Mouse (Mus musculus) embryonic facial prominence, embryonic 12.5 days (tissue): Measurements from ENCODE around the gene Keap1. TPM values are rescaled to one million over a fixed set of nuclear protein-coding genes. Genes with fewer than 3 reads are reported as not detected.
"Not testable (repeated sequence)": the region's sequence is repeated elsewhere in the genome, so short reads cannot be mapped to it uniquely, and the experiment has no call there.

Source experiments
- ATAC-seq: fragments of 200-750 bp; cut with Nextera tagmentation; 2 replicates; pipeline ENCODE4 v1.8.0; 2017; ENCODE audit not compliant: insufficient number of reproducible peaks, insufficient read depth, low FRiP score, low TSS enrichment
- H3K27ac ChIP-seq: fragments of 300-500 bp; sonication (generic); 2 replicates; pipeline ENCODE4 v1.5.1; 2016; ENCODE audit warnings: mild to moderate bottlenecking
- H3K27me3 ChIP-seq: fragments of 300-500 bp; sonication (generic); 2 replicates; pipeline ENCODE4 v1.6.1; 2016; ENCODE audit warnings: mild to moderate bottlenecking, moderate library complexity
- H3K36me3 ChIP-seq: fragments of 300-500 bp; sonication (generic); 2 replicates; pipeline ENCODE4 v1.6.1; 2016; ENCODE audit warnings: mild to moderate bottlenecking
- H3K4me1 ChIP-seq: fragments of 300-500 bp; sonication (generic); 2 replicates; pipeline ENCODE4 v1.6.1; 2016
- H3K4me2 ChIP-seq: fragments of 300-500 bp; sonication (generic); replicated peaks from 2 replicates; pipeline ENCODE4 v1.6.1; 2016; ENCODE audit warnings: mild to moderate bottlenecking, moderate library complexity
- H3K4me3 ChIP-seq: fragments of 300-500 bp; sonication (generic); 2 replicates; pipeline ENCODE4 v1.5.1; 2016; ENCODE audit warnings: mild to moderate bottlenecking
- H3K9ac ChIP-seq: fragments of 300-500 bp; sonication (generic); 2 replicates; pipeline ENCODE4 v1.6.1; 2016; ENCODE audit warnings: mild to moderate bottlenecking, moderate library complexity
- H3K9me3 ChIP-seq: fragments of 300-500 bp; sonication (generic); 2 replicates; pipeline ENCODE4 v1.6.1; 2016; ENCODE audit warnings: mild to moderate bottlenecking, moderate library complexity
- WGBS: fragments of 180-500 bp; shearing (Covaris S2); methylation state at CpG from one replicate; pipeline ENCODE4 v1.1.7; 2016; 5-methylcytosine and 5-hydroxymethylcytosine counted together
- polyA plus RNA-seq: library from polyadenylated mRNA; unstranded; fragments of >200 nt; fragmentation: Nextera tagmentation; extraction: Ambion mirVana; gene quantifications from 2 replicates; pipeline ENCODE4 v1.2.1, GENCODE M21; 2016

Keap1 gene
- polyA plus RNA-seq, 1 experiment from 2014 or later = 61.3 TPM

DNA sequence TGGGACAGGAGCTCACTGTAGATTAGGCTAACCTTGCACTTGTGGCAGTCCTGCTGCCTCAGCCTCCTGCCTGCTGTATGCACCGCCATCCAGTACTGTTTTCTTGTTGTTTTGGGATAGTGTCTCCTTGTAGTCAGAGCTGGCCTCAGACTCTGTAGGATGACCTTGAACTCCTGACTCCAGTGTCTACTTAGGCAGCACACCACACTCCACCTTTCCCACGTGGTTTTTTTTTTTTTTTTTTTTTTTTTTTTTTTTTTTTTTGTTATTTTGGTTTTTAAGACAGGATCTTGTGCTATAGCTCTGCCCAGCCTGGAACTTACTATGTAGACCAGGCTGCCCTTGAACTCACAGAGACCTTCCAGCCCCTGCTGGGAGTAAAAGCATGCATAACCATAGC lies 30.5 kb downstream of the Keap1 start:
- Histone ChIP-seq H3K27ac (no peak overlapping the region), H3K9ac (no peak overlapping the region), H3K27me3 (no peaks in the 10 kb centered on the region), H3K9me3 (no peaks in the 10 kb centered on the region), H3K4me1 (0 out of 2 replicates have a peak, but pooled peaks cover 9% of the 10 kb centered on the region), H3K36me3 (0 out of 2 replicates have a peak, but pooled peaks cover 3% of the 10 kb centered on the region), H3K4me3 (no peak overlapping the region), H3K4me2 (no peak overlapping the region)
- ATAC-seq = no peak
- 75% methylated on average over 2 of the region's 2 CpGs for WGBS

DNA sequence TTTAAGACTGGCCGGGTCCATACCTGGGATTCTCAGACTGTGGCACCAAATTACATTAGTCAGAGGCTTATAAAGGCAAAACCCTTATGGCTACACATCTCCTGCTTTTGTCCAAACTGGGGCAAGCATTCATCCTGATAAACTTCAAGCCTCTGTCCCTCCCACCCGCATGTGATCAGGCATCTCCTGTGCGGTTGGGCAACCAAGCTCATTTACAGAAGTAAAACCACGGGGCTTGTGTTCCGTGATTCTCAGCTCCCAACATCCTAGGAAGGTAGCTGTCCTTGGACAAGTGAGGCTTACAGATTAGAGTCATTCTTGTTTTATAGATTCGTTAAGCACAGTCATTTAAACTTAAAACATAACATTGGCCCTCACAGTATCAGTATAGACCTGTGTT lies 32.3 kb downstream of the Keap1 start:
- WGBS = 92% methylated on average over 6 of the region's 6 CpGs
- Histone ChIP-seq H3K4me2 (no peak overlapping the region), H3K36me3 (0 out of 2 replicates have a peak, but pooled peaks cover 3% of the 10 kb centered on the region), H3K4me3 (no peak overlapping the region), H3K4me1 (0 out of 2 replicates have a peak, but pooled peaks cover 9% of the 10 kb centered on the region), H3K27ac (no peak overlapping the region), H3K9me3 (no peaks in the 10 kb centered on the region), H3K9ac (no peak overlapping the region), H3K27me3 (no peaks in the 10 kb centered on the region)
- ATAC-seq = no peak

DNA sequence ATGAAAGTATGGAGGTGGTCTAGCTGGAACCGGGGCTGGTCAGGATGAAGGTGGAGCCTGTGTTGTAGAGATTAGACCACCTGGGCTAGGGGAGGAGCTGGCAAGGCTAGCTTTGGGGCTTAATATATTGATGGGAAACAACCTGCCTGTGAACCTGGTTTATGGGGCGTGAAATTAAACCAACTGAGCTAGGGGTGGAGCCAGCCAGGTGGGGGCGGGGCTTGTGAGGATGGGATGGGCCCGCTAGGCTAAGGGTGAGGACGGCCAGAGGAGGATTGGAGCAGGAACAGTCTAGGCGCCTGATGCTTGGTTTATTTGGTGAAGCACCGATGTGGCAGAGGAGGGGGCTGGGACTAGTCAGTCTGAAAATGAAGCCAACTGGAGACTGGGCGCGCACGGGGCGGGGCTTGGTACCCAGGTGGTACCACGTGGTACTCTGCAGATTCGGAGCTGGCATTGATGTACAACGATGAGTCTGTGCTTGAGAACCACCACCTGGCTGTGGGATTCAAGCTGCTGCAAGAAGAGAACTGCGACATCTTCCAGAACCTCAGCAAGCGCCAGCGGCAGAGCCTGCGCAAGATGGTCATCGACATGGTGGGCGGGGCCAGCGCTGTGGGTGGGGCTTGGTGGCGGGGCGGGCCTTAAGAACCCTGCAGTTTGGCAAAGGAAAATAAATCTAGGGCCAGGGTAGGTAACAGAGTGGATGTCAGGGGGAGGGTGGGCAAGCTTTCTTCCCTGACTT lies 34.5 kb downstream of the Keap1 start:
- Histone ChIP-seq H3K4me2 (peak overlapping the region; percentile 58), H3K36me3 (no peaks in the 10 kb centered on the region), H3K27ac (no peak overlapping the region), H3K4me1 (0 out of 2 replicates have a peak, but pooled peaks cover 9% of the 10 kb centered on the region), H3K9me3 (no peaks in the 10 kb centered on the region), H3K27me3 (no peaks in the 10 kb centered on the region), H3K4me3 (peak overlapping the region; percentile 41), H3K9ac (no peak overlapping the region)
- WGBS = 2% methylated on average over 23 of the region's 23 CpGs
- peak; percentile 70 for ATAC-seq

GRCm38 (mm10) chr9:21204156-21204527 lies 35.0 kb downstream of the Keap1 start:
- H3K27ac ChIP-seq = no peak overlapping the region
- peak overlapping the region; percentile 58; the same call in 1 of the 2 replicates for H3K4me2 ChIP-seq
- H3K9ac ChIP-seq = no peak overlapping the region
- 26% methylated on average over 8 of the region's 8 CpGs for WGBS
- 0 out of 2 replicates have a peak, but pooled peaks cover 9% of the 10 kb centered on the region for H3K4me1 ChIP-seq
- no peaks in the 10 kb centered on the region for H3K27me3 ChIP-seq
- H3K4me3 ChIP-seq = no peak overlapping the region
- H3K9me3 ChIP-seq = no peaks in the 10 kb centered on the region
- ATAC-seq = no peak
- H3K36me3 ChIP-seq = no peaks in the 10 kb centered on the region

DNA sequence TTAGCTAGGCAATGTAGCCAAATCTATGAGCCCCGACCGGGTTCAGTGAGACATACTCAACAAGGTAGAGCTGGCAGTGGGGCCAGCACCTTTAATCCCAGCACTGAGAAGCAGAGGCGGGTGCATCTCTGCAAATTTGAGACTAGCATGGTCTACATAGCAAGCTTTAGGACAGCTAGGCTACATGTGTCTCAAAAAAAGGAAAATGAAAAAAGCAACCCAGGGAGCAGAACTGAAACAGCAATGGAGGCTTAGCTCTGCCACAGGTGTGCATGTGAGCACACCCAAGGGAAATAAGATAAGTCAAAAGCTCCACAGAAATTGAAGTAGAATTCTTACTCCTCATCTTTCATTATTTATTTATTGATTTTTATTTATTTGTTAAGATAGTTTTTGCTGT lies 40.2 kb downstream of the Keap1 start:
- H3K9ac ChIP-seq = no peak overlapping the region
- H3K9me3 ChIP-seq = no peaks in the 10 kb centered on the region
- no peak for ATAC-seq
- no peak overlapping the region for H3K4me2 ChIP-seq
- H3K27me3 ChIP-seq = no peaks in the 10 kb centered on the region
- peaks cover 30% of the 10 kb centered on the region for H3K4me1 ChIP-seq
- H3K27ac ChIP-seq = no peak overlapping the region
- 78% methylated on average over 3 of the region's 3 CpGs for WGBS
- H3K4me3 ChIP-seq = no peak overlapping the region
- no peaks in the 10 kb centered on the region for H3K36me3 ChIP-seq

DNA sequence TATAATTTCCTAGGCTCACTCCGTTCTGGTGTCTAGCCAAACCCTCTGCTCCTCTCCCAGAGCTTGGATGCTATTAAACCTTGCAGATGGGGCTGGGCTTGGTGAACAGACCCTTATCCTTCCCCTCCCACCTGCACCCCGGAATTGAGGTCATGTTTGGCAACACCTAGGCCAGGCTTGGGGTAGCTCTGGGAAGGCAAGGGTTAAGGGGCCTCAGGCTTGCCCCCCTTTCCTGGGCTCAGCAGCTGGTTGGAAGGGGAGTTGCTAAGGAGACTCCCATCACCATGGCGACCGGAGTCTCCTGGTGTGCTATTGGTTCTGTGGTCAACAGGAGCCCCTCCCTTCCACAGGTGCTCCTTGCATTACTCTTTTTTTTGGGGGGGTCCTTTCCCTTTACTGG lies 41.2 kb downstream of the Keap1 start:
- Histone ChIP-seq H3K36me3 (no peaks in the 10 kb centered on the region), H3K4me2 (peak overlapping the region; percentile 50), H3K4me1 (peaks cover 30% of the 10 kb centered on the region), H3K9me3 (no peaks in the 10 kb centered on the region), H3K27me3 (no peaks in the 10 kb centered on the region), H3K9ac (no peak overlapping the region), H3K27ac (no peak overlapping the region), H3K4me3 (0 out of 2 replicates have a peak overlapping the region, but pooled peaks have one; percentile 13)
- ATAC-seq = no peak; the same call in 1 of the 2 replicates
- 17% methylated on average over 4 of the region's 4 CpGs for WGBS

- 37% methylated on average over 19 of the region's 19 CpGs for WGBS
- Histone ChIP-seq H3K4me1 (peaks cover 30% of the 10 kb centered on the region), H3K9ac (peak overlapping the region; percentile 45; the same call in 1 of the 2 replicates), H3K4me2 (peak overlapping the region; percentile 50), H3K27me3 (no peaks in the 10 kb centered on the region), H3K36me3 (no peaks in the 10 kb centered on the region), H3K9me3 (no peaks in the 10 kb centered on the region), H3K27ac (no peak overlapping the region), H3K4me3 (peak overlapping the region; percentile 33)
- ATAC-seq = peak; percentile 36
Measured at GRCm38 (mm10) chr9:21196521-21197433, 42.4 kb downstream of the Keap1 start.

- not testable (repeated sequence) for H3K36me3 ChIP-seq, H3K4me3 ChIP-seq, H3K9me3 ChIP-seq, H3K27ac ChIP-seq, H3K27me3 ChIP-seq, H3K4me2 ChIP-seq, ATAC-seq
- WGBS = 64% methylated on average over 7 of the region's 7 CpGs
- peaks cover 30% of the 10 kb centered on the region for H3K4me1 ChIP-seq
- peak overlapping the region; percentile 24; the same call in 1 of the 2 replicates for H3K9ac ChIP-seq
Measured at GRCm38 (mm10) chr9:21195736-21196505, 43.2 kb downstream of the Keap1 start.

DNA sequence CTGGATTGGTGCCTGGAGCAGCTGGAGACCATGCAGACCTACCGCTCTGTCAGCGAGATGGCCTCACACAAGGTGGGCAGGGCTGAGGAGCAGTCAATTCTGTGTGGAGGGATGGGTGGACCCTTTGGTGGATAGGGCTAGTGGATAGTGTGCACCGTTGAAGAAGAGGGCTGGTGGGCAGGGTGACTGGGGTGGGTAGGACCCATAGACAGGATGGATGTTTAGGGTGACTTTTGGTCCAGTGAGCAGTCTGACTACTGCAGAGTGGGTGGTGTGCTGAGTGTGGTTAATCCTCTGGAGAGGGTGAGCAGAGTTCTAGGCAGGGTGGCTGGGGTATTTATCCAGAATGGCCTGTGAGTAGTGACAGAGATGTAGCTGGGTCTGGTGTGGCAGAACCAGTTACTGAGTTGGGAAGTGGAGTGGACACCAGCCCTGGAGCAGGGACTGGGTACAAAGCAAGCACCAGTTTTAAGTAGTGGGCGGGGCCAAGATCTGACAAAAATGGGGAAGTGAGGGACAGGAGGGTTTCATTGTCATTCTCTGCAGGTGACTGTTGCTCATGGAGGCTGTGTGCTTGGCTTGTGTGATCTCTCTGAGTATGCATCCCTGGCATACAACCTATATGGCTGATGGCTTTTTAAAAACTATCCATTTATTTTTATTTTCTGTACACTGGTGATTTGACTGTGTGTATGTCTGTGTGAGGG lies 44.2 kb downstream of the Keap1 start:
- Histone ChIP-seq H3K27ac (no peak overlapping the region), H3K4me1 (peaks cover 30% of the 10 kb centered on the region), H3K9me3 (no peaks in the 10 kb centered on the region), H3K9ac (no peak overlapping the region), H3K27me3 (no peaks in the 10 kb centered on the region), H3K36me3 (no peaks in the 10 kb centered on the region), H3K4me2 (no peak overlapping the region), H3K4me3 (no peak overlapping the region)
- no peak for ATAC-seq
- WGBS = 85% methylated on average over 4 of the region's 4 CpGs

GRCm38 (mm10) chr9:21193786-21194185 lies 45.4 kb downstream of the Keap1 start:
- Histone ChIP-seq H3K4me3 (no peak overlapping the region), H3K9ac (no peak overlapping the region), H3K27me3 (no peaks in the 10 kb centered on the region), H3K27ac (no peak overlapping the region), H3K9me3 (no peaks in the 10 kb centered on the region), H3K4me1 (peaks cover 30% of the 10 kb centered on the region), H3K36me3 (no peaks in the 10 kb centered on the region), H3K4me2 (no peak overlapping the region)
- no peak for ATAC-seq
- WGBS = 70% methylated on average over 3 of the region's 3 CpGs

GRCm38 (mm10) chr9:21190670-21191069 lies 48.5 kb downstream of the Keap1 start:
- Histone ChIP-seq H3K27me3 (peaks cover 2% of the 10 kb centered on the region; the same call in 1 of the 2 replicates), H3K4me1 (peaks cover 3% of the 10 kb centered on the region), H3K4me3 (no peak overlapping the region), H3K4me2 (no peak overlapping the region), H3K27ac (no peak overlapping the region), H3K9me3 (no peaks in the 10 kb centered on the region), H3K9ac (no peak overlapping the region), H3K36me3 (no peaks in the 10 kb centered on the region)
- WGBS = 59% methylated on average over 3 of the region's 3 CpGs
- ATAC-seq = no peak
